ENCODE assay signal across 26 mouse cellular contexts in the genomic region with DNA sequence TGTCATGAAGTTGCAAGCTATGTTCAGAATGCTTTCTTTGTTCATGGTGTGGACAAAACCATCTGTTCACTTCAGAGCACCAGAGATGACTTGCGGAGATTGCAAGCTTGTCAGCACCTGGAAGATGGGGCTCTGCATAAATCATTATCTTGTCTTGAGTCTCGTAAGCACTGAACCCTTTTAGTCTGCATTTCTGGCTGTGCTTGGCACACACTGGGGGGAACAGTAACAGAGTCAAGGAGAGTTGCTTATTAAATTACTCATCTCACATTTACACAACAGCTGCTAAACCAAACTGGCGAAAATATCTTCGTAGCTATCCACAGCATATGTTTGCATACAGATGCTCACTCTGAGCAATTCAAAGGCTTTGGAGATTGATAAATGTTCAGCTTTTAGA. TPM values are rescaled to one million over a fixed set of nuclear protein-coding genes. Genes with fewer than 3 reads are reported as not detected.
DNase-seq lines count a peak whose midpoint lies in the region; ATAC-seq lines count a peak whose summit lies in the region.
"Had no signal": no experiment of that assay in that cellular context is flagged by ENCODE, and none has a peak within 500 bp of the region (broad histone marks: within the 10 kb centered on the region; RNA-seq: fewer than 3 reads in every experiment).

No protein-coding gene starts in this region.

- 72% methylated on average over 4 of the region's 4 CpGs for WGBS in forebrain, embryonic 14.5 days
- 87% methylated on average over 4 of the region's 4 CpGs for WGBS in forebrain, embryonic 10.5 days

- H3K27ac ChIP-seq in forebrain, embryonic 14.5 days (ENCODE audit: low read depth, low read length), result no peak overlapping the region
- H3K27ac ChIP-seq in forebrain, embryonic 10.5 days, result no peak overlapping the region
- H3K27ac ChIP-seq: heart, embryonic 15.5 days; midbrain, embryonic 13.5 days; stomach, postnatal 0 days had no signal

- peak; percentile 54; the same call in 1 of the 2 replicates for ATAC-seq in forebrain, embryonic 14.5 days
- ATAC-seq: activated CD4-positive, CD25-positive, alpha-beta regulatory T cell, adult 4 months; forebrain, embryonic 16.5 days; lung, postnatal 0 days; midbrain, embryonic 13.5 days had no signal

- no peaks in the 10 kb centered on the region for H3K36me3 ChIP-seq in forebrain, embryonic 14.5 days (ENCODE audit: control insufficient read depth, insufficient read depth, low read length)
- no peaks in the 10 kb centered on the region for H3K36me3 ChIP-seq in forebrain, embryonic 10.5 days (replicated peaks)
- H3K36me3 ChIP-seq: G1E; heart, embryonic 15.5 days; midbrain, embryonic 13.5 days had no signal

- no peaks in the 10 kb centered on the region for H3K27me3 ChIP-seq in forebrain, embryonic 14.5 days (replicated peaks; ENCODE audit: control insufficient read depth, insufficient read depth, low read length)
- no peaks in the 10 kb centered on the region for H3K27me3 ChIP-seq in forebrain, embryonic 10.5 days (ENCODE audit: poor library complexity, severe bottlenecking)
- H3K27me3 ChIP-seq: heart, embryonic 15.5 days; midbrain, embryonic 13.5 days had no signal

- intact Hi-C loops in left cerebral cortex, postnatal 4 days (cut with DNase I), result no loop called here

- H3K9me3 ChIP-seq in forebrain, embryonic 14.5 days (replicated peaks; ENCODE audit: control insufficient read depth, low read length), result no peaks in the 10 kb centered on the region
- H3K9me3 ChIP-seq in forebrain, embryonic 10.5 days, result no peaks in the 10 kb centered on the region
- H3K9me3 ChIP-seq: heart, embryonic 15.5 days; midbrain, embryonic 13.5 days had no signal

- H3K9ac ChIP-seq in forebrain, embryonic 14.5 days (ENCODE audit: low read length), result no peak overlapping the region
- H3K9ac ChIP-seq: heart, embryonic 15.5 days; midbrain, embryonic 13.5 days had no signal

- no peak overlapping the region for H3K4me3 ChIP-seq in forebrain, embryonic 14.5 days (ENCODE audit: low read depth, low read length)
- H3K4me3 ChIP-seq in forebrain, embryonic 10.5 days, result no peak overlapping the region
- H3K4me3 ChIP-seq: heart, embryonic 15.5 days; midbrain, embryonic 13.5 days; myocyte had no signal

- H3K4me1 ChIP-seq in forebrain, embryonic 14.5 days (ENCODE audit: control insufficient read depth, insufficient read depth, low read length), result no peaks in the 10 kb centered on the region
- H3K4me1 ChIP-seq in forebrain, embryonic 10.5 days, result no peaks in the 10 kb centered on the region
- H3K4me1 ChIP-seq: heart, embryonic 15.5 days; midbrain, embryonic 13.5 days had no signal

- DNase-seq in forebrain, embryonic 14.5 days (ENCODE audit: low spot score), result peak; percentile 38
- no peak for DNase-seq in forebrain, embryonic 10.5 days (ENCODE audit: extremely low spot score, low spot score)
- DNase-seq in left cerebral cortex, adult 11 months (ENCODE audit: low spot score), result peak; percentile 4
- DNase-seq in left cerebral cortex, postnatal 4 days, result no peak
- peak; percentile 11 to 47 for DNase-seq in frontal cortex, postnatal 36 days (ENCODE audit: low spot score in 2 of 2)
- peak; percentile 4 to 8 for DNase-seq in layer of hippocampus, postnatal 36 days
- no peak for DNase-seq in urinary bladder, postnatal 36 days (ENCODE audit: low spot score in 2 of 2)
- no peak for DNase-seq in spleen, postnatal 10 days (ENCODE audit: low spot score in 2 of 2)
- DNase-seq: adrenal gland, postnatal 10 days; cerebellum, adult 11-12 months; cerebellum, postnatal 25 days; embryo, embryonic 11 days; gastrocnemius, postnatal 14 days; kidney, adult 8-10 months; kidney, postnatal 25 days; liver had no signal

- no peak overlapping the region for H3K4me2 ChIP-seq in forebrain, embryonic 14.5 days (ENCODE audit: low read length)
- H3K4me2 ChIP-seq: heart, embryonic 15.5 days; midbrain, embryonic 13.5 days had no signal

RNA-seq across cellular contexts. Expression of a gene that starts 51.0 kb away (rescaled TPM):
- 5.0 and 8.5 TPM in 2 replicates for polyA plus RNA-seq in forebrain, embryonic 14.5 days (2014; fragmentation: Nextera tagmentation; extraction: Ambion mirVana)
- polyA plus RNA-seq in forebrain, embryonic 10.5 days (2016; fragmentation: Nextera tagmentation; extraction: Ambion mirVana), result 0.50 and 0.95 TPM in 2 replicates
- 10 to 100 TPM; 62.4 to 69.9 TPM for total RNA-seq in left cerebral cortex, postnatal 4 days (2021)
- total RNA-seq in layer of hippocampus, postnatal 36 days (2021), result 10 to 100 TPM; 51.3 to 52.0 TPM
- total RNA-seq: megakaryocyte progenitor cell, adult 5-6 weeks had no signal
- polyA plus RNA-seq: activated CD4-positive, CD25-positive, alpha-beta regulatory T cell, adult 4 months; G1E; liver, embryonic 16.5 days had no signal

Comparison
In these comparisons a context has a peak if more than half of its experiments do, and no peak if none do; other contexts are left out.
1. DNase-seq: peak in forebrain, embryonic 14.5 days (single experiment), left cerebral cortex, adult 11 months (single experiment), frontal cortex, postnatal 36 days (2 of 2) and layer of hippocampus, postnatal 36 days (2 of 2); none in forebrain, embryonic 10.5 days (single experiment), left cerebral cortex, postnatal 4 days (single experiment), urinary bladder, postnatal 36 days (0 of 2) and spleen, postnatal 10 days (0 of 2).